Mouse (Mus musculus): ENCODE measurements around the gene Ucn2. TPM values are rescaled to one million over a fixed set of nuclear protein-coding genes. Genes with fewer than 3 reads are reported as not detected.

The Ucn2 gene
- total RNA-seq, 1 experiment from 2014 or later = not detected

DNA sequence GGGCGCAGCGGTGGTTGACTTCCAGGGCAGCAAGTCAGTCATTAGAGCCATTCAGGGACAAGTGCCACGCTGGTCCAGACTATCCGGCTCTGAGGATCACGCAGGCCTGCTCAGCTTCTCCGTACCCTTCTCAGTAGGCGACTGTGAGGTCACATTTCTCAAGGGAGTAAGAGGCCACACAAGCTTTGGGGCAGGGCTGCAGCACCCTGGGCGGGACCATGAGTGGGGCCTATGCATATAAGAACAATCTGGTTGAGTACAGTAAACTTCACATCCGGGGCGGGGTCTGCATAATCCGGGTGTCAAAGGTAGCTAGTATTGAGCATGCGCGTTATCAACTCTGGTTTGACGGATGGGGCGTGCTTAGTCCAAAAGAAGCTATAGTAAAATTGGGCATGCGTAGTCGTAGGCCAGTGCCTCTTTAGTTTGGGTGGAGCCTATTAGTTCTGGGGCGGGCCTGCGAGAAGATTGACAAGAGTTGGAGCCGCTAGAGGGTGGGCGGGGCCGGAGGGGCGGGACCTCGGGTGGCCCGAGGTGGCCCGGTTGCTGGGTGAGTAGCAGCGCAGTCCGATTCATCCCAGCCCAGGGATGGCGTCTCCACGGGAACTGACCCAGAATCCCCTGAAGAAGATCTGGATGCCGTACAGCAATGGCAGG is 5.7 kb downstream of the Ucn2 start, which contains the start of gene Pfkfb4:
Gene Pfkfb4, plus strand, starts transcription at position 351 of the 657 bp plus-strand sequence.
- ATAC-seq (replicated peaks; ENCODE audit: low read depth, poor library complexity, severe bottlenecking) = peak; percentile 92

DNA sequence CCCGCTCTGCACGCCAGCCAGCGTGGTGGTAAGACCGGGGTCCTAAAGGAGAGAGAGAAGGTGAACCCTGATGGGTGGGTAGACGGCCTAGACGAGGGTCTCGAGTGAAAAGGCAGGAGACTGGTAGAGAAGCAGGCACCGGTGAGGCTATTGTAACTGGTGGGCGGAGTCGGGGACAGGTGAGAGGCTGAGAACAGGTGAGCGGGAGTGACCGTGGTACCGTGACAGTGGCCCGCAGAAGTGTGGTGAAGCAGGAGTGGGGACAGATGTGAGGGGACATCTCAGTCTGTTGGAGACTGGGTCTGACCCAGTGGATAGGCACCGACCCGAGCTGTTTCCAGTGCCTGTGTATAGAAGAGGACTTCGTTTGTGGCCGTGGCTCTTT is 6.3 kb downstream of the Ucn2 start:
- ATAC-seq (replicated peaks; ENCODE audit: low read depth, poor library complexity, severe bottlenecking) = no peak

DNA sequence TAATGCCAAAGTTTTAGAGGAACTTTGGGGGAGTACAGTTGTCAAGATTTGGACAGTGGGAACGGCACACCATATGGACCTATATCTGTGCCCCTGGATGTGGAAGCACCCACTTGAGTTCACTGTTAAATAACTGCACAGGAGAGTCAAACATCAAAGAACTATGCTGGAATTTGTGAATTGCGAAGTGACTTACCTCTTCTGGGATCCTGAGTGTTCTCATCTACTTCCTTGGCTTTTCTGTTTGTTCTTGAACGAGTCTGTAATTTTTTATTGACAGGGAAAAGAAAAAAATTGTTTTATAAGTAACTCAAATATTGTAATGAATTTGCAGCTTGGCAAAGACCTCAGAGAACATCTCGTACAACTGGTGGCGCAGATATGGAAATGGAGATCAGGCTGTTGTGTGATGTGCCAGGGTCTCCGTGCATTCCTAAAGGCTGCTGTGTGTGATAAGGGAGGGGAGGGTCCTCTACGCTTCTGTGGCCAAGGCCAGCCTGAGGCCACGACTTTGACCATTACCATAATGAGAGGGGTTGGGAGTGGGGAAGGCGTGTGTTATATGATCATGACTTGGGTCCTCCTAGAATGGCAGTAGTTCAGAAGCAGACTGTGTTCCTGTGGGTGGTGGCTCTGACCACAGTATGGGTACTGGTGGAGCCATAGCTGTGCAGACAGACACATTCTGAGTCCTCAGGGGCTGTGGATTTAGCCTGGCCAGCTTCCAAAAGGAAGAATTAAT is 7.0 kb downstream of the Ucn2 start:
- no peak for ATAC-seq (replicated peaks; ENCODE audit: low read depth, poor library complexity, severe bottlenecking)

DNA sequence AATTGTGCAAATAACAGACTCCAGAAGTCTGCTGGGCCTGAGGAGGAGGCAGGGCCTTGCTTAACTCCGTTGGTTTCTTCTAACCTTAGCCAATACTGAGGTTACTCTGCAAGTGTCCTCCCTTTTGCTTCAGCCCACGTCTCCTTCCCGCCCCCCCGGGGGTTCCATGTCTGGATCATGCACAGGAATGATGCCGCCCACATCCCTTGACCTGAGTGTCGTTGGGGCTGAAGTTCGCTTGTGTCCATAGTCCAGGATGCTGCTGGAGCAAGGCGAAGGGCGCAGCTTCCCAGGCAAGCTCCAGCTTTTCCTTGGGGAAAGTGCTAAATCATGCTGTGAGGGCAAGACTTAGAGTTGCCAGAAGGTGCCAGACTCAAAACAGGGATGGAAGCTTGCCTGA is 10.6 kb downstream of the Ucn2 start:
- no peak for ATAC-seq (replicated peaks; ENCODE audit: low read depth, poor library complexity, severe bottlenecking)

DNA sequence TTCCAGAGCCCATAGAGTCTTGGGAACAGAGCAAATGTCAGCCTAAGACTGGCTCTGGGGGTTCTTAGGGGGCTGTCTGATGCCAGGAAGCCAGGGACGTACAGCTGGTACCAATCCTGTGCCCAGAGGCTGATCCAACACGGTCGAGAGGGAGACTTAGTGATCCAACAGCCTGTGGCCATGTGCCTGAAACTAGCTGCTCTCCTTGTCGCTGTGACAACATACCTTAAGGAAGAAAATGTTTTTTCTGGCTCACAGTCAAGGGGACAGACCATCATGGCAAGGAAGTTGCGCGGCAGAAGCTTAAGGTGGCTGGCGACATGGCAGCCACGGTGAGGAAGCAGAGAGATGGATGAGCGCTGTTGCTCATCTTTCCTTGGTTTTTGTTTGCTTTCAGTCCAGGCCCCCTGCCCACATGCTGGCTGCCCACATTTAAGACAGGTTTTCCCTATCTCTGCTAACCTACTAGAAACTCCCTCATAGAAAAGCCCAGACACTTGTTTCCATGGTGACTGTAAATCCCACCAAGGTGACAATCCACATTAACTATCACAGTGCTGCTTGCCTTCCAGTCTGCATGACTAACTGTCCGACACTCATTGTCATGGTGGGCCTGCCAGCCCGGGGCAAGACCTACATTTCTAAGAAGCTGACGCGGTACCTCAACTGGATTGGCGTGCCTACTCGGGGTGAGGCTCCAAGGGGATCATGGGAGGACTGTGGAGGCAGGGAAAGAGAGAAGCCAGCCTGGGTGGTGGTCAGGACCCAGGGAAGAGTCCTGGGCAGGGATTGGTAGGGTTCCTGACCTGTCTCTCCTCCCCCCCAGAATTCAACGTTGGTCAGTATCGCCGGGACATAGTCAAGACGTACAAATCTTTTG is 12.7 kb downstream of the Ucn2 start:
- ATAC-seq (replicated peaks; ENCODE audit: low read depth, poor library complexity, severe bottlenecking) = peak; percentile 8

DNA sequence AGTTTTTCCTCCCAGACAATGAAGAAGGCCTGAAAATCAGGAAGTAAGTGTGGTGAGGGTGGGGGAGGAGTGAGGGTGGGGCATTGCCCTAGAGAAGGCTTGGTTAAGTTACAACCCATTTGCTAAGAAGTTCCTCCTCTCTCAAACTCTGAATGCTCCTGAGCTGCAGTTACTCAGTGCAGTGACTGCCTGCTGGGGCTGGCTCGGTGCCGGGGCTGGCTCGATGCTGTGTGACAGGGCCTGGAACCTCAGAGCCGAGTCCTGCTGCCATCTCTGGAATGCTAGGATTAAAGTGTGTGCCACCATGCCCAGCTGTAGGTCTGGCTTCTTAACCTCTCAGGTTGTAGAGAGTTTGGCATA is 13.3 kb downstream of the Ucn2 start:
- ATAC-seq (replicated peaks; ENCODE audit: low read depth, poor library complexity, severe bottlenecking) = peak; percentile 68

DNA sequence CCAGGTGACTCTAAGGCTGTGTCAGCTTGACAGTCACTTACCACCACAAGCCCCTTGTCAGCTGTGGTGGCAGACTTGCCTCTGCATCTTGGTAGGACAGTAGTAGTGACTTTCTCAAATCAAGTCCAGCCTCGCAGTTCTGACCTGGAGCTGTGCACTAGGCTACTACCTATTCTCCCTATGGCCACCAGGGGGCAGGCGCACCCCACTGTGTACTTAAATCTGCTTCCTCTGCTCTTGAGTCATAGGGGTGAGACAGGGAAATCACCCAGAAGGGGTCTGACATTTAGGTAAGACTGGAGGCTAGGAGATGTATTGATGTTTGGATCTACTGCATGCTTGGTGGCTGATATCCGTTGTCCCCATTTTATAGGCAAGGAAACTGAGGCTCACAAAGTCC is 14.9 kb downstream of the Ucn2 start:
- peak; percentile 80 for ATAC-seq (replicated peaks; ENCODE audit: low read depth, poor library complexity, severe bottlenecking)

DNA sequence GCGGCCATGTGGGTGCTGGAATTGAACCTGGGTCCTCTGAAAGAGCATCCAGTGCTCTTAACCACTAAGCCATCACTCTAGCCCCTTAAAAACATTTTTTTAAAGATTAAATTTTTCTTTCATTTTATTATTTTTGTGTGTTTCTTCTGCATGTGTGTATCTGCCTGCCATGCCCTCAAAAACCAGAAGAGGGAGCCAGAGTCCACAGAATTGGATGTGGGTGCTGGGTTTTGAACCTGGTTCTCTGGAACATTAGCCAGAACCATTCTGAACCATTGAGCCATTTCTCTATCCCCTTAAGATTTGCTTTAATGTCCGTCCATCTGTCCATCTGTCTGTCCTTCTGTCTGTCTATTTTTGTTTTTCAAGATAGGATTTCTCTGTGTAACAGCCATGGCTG is 17.4 kb downstream of the Ucn2 start:
- 0 out of 2 replicates have a peak, but pooled peaks have one; percentile 30 for ATAC-seq (replicated peaks; ENCODE audit: low read depth, poor library complexity, severe bottlenecking)

DNA sequence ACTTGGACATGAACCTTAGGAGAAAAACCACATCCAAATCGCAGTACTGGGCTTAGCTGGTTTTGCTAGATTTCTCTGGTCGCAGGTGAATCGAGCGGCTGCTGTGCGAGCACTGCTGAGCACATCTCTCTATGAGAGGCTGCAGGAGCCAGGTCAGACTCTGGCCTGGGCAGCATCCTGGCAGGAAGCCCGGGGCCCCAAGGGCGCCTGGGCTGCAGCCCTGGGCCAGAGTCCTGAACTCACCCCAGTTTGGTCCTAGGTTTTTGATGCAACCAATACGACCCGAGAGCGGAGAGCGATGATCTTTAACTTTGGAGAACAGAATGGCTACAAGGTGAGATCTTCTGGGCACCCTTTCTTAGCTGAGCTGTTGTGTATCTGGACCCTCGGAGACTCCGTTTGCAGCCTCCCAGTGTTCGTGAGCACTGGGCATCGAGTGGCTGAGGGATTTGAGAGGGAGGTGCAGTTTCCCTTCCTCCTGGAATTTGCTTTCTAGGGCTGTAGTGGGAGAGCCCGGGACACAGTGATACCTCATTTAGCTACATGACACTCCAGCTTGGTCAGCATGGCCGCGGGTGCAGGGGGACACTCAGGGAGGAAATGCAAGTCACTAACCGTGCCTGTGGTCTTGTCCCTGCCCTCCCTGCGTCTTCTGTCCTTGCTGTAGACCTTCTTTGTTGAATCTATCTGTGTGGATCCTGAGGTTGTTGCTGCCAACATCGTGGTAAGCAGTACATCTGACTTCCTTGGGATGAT is 21.4 kb downstream of the Ucn2 start:
- ATAC-seq (replicated peaks; ENCODE audit: low read depth, poor library complexity, severe bottlenecking) = no peak

DNA sequence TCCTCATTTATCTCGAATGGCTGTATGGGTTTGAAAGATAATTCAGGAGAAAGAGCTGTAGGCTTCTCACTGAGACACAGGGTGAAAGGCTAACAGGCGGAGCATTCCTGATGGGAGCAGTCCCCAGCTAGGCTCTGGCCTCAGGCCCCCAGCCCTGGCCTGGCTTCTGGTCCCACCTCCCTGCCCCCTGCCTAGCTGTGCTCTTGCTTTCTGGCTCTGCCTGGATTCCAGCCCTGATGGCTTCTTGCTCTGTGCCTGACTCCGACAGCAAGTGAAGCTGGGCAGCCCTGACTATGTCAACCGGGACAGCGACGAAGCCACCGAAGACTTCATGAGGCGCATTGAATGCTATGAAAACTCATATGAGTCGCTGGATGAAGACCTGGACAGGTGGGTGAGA is 22.3 kb downstream of the Ucn2 start:
- no peak for ATAC-seq (replicated peaks; ENCODE audit: low read depth, poor library complexity, severe bottlenecking)

DNA sequence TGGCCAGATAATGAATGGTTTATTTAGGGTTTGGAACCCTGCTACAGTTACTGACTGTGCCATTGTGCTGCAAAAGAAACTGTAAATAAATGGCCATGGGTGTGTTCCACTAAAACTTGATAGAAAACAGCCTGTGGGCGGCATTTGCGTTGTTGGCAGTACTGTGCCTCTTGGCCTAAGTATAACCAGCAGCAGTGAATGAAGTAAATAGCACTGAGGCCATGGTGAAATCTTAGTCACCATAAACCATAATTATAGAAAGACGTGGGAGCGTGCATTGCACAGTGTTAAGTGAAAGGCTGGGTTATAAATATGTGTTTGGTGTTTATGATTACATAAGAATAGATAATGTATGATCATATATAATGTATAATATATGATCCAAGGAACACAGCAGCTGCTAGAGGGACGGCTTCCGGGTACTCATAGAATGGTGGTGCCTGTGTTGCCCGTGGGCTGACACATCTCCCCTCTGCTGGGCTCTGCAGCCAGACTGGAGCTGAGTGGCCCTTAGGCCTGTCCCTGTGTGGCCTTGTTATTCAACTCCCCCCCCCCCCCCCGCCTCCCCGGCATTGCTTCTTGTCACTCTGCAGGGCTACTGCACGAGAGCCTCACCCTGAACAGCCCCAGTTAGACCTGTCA is 23.3 kb downstream of the Ucn2 start:
- ATAC-seq (replicated peaks; ENCODE audit: low read depth, poor library complexity, severe bottlenecking) = no peak

DNA sequence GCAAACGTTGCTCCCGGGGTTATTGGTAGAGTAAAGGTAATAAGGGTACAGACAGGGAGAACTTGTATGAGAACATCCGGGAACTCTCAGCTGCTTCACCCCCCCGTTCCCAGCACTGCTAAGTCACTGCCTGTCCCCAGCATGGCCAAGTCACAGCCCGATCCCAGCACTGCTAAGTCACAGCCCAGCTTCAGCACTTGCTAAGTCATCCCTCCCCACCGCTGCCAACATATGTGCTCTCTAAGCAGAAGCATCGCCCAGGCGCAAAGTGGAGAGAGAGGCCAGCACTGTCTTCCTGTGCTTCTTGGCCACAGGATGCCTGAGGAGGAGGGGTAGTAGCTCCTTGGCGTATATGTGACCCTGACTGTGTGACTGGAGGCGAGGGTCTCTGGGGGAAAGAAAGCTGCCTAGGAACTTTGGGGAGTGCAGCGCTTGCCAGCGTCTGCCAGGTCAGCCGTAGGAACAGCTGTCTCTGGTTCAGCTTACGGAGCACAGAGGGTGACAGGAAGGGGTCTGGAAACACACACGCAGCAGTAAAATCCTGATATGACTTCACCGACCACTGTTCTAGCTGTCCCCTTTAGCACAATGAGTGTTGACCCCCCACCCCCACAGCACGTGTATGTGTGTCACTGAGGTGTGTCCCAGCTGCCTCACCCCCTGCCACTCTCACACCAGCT is 24.0 kb downstream of the Ucn2 start:
- peak; percentile 96 for ATAC-seq (replicated peaks; ENCODE audit: low read depth, poor library complexity, severe bottlenecking)

DNA sequence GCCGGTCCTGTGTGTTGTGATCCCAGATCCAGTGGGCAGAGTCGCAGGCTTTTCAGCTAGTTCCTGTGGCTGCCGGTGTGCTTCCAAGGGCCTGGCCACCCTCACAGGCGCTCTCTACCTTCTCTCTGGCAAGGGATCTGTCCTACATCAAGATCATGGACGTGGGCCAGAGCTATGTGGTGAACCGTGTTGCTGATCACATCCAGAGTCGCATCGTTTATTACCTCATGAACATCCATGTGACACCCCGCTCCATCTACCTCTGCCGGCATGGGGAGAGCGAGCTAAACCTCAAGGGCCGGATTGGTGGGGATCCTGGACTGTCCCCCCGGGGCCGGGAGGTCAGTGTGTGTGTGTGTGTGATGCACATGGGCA is 24.5 kb downstream of the Ucn2 start:
- no peak; the same call in 1 of the 2 replicates for ATAC-seq (replicated peaks; ENCODE audit: low read depth, poor library complexity, severe bottlenecking)

DNA sequence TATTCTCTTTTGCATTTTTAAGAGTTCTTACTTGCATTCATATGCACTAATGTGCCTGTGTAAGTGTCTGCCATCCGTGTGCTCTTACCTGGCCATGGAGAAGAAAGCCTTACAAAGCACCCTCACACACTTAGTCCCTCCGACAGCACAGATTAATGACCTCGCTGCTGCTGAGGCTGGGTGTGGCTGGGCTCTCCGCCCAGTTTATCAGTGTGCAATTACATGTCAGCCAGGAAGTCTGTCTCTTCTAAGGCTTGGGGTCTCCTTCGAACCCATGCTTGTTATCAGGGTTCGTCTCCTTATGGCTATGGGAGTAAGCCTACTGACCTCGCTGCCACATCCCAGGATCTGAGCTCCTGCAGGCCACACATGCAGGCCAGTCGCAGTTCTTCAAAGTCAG is 29.6 kb downstream of the Ucn2 start:
- ATAC-seq (replicated peaks; ENCODE audit: low read depth, poor library complexity, severe bottlenecking) = peak; percentile 53; the same call in 1 of the 2 replicates

DNA sequence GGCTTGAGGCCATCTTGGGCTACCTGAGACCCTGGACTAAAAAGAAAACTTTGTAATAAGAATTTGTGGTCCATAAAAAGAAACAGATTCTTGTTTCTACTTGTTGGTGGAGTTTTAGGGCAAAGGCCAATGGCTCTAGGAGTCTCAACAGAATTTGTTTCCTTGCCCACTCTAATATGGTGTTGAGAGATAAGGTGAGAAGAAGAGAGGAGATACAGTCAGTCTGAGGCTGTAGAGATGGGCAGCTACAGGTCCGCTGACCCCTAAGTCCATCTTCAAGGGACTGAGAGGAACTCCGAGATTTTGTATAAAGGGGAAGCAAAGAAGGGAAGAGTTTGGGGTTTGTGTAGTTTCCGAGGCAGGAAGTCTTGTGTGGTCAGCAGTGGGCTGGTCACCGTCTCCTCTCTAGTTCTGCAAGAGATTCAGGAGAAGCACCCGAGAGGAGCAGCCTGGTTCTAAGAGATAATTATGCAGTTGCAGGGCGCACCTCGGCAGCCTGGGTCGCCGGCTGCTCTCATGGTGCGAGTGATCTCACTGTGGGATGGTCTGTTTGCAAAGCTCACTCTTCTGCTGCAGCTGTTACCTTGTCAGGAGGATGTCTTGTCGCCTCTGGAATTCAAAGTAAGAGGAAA is 31.3 kb downstream of the Ucn2 start:
- peak; percentile 37 for ATAC-seq (replicated peaks; ENCODE audit: low read depth, poor library complexity, severe bottlenecking)

DNA sequence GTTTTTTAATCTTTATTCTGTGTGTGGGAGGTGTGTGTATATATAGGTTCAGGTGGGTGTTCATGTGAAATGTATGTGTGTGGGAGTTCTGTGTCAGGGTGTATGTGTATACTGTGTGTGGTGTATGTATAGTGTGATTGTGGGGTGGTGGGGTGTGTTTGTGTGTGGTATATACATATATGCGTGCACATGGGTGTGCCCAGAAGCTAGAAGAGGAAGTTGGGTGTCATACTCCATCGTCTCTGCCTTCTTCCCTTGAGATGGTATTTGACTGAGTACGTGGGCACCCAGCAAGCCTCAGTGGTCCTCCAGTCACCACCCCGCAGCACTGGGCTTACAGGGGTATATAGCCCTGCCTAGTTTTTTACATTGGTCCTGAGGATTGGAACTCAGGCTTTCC is 35.6 kb downstream of the Ucn2 start:
- ATAC-seq (replicated peaks; ENCODE audit: low read depth, poor library complexity, severe bottlenecking) = peak; percentile 59

DNA sequence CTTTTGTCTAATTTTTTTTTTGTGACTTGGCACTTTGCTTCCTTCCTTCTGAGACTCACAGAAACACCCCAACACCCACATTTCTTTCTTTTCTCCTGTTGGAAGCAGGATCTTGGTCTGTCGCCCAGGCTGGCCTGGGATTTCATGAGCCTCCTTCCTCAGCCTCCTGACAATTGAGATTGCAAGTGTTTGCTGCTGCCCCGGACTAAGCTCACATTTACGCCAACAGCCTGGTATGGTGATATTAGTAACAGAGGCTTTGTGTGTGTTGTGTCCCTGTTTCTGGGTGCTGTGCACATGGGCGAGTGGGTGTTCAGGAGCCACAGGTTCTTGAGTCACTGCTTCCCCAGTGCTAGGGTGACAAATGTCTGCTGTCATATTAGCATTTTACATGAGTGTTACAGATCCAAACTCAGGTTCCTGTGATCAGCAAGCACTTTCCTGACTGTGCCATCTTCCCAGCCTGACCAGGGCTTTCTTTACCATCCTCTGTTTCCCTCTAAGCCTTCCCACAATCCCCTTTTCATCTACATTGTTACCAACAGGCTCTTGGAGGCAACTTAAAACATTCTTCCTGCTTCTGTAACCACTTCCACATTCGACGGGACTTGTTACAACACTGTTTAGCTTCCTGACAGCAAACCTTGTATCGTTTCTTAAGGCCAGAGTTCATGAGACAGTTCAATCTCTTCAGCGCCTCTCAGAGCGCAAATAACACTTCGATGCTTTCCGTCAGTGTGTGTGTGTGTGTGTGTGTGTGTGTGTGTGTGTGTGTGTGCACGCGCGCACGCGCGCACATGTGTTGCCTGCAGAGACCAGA is 37.3 kb downstream of the Ucn2 start:
- peak; percentile 67 for ATAC-seq (replicated peaks; ENCODE audit: low read depth, poor library complexity, severe bottlenecking)

DNA sequence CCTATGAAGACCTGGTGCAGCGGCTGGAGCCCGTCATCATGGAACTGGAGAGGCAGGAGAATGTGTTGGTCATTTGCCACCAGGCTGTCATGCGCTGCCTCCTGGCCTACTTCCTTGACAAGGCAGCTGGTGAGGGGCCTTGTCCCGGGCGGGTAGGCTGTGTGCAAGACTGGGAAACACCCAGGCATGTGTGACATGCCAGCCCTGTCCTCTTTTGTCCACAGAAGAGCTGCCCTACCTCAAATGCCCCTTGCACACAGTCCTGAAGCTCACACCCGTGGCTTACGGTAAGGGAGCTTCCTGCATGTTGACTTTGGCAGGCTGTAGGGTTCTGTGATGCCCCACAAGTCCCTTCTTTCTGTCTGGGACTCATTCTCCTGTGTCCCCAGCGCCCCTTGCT is 41.7 kb downstream of the Ucn2 start:
- no peak for ATAC-seq (replicated peaks; ENCODE audit: low read depth, poor library complexity, severe bottlenecking)
